Mouse (Mus musculus) spleen, postnatal 0 days (tissue): ENCODE data around the gene Pck1. TPM values are rescaled to one million over a fixed set of nuclear protein-coding genes. Genes with fewer than 3 reads are reported as not detected.

ENCODE experiments used
- polyA plus RNA-seq: library from polyadenylated mRNA; unstranded; fragments of >200 nt; fragmentation: Nextera tagmentation; extraction: Ambion mirVana; gene quantifications from 2 replicates; pipeline ENCODE4 v1.2.1, GENCODE M21; 2015

Pck1 gene
- 0.08 and 0.13 TPM in 2 replicates for polyA plus RNA-seq

GRCm38 (mm10) chr2:173152436-173153151 lies at the start of gene Pck1:
Gene Pck1 (plus strand): TSS chr2:173153048.

GRCm38 (mm10) chr2:173119023-173119944 lies 33.6 kb upstream of the Pck1 start, which contains the start of gene Ctcfl:
Gene Ctcfl (minus strand): TSS chr2:173119525.

Other genes with a start within 250 kb of the Pck1 start
- gene Bmp7, start 212.7 kb upstream of the Pck1 start, polyA plus RNA-seq: 0.19 and 0.47 TPM in 2 replicates
- gene Spo11, start 175.3 kb upstream of the Pck1 start, polyA plus RNA-seq: 0.10 and 0.28 TPM in 2 replicates
- 91.4 and 93.1 TPM in 2 replicates for gene Rae1, start 152.9 kb upstream of the Pck1 start, polyA plus RNA-seq
- gene Rbm38, start 132.6 kb upstream of the Pck1 start, polyA plus RNA-seq: 225 and 250 TPM in 2 replicates
- gene Ctcfl, start 33.5 kb upstream of the Pck1 start, polyA plus RNA-seq: 0.06 and 0.07 TPM in 2 replicates
- 2.9 and 6.3 TPM in 2 replicates for gene Zbp1, start 65.9 kb downstream of the Pck1 start, polyA plus RNA-seq
- 2.7 and 2.8 TPM in 2 replicates for gene Pmepa1, start 123.5 kb downstream of the Pck1 start, polyA plus RNA-seq